Mouse (Mus musculus): ENCODE measurements around the gene Ralgps1. TPM values are rescaled to one million over a fixed set of nuclear protein-coding genes. Genes with fewer than 3 reads are reported as not detected.

Ralgps1 gene
- total and polyA plus RNA-seq, 3 experiments: 0.89 to 2.6 TPM; not detected in 1

GRCm38 (mm10) chr2:33177443-33178242, 193.6 kb downstream of the Ralgps1 start:
- Histone ChIP-seq H3K4me3 (ENCODE audit: control insufficient read depth in 1 of 2, insufficient read depth in 1 of 2, low read depth in 2 of 2, low read length in 2 of 2) (no peak overlapping the region), H3K27me3 (ENCODE audit: control insufficient read depth in 1 of 2, insufficient read depth in 2 of 2, low read length in 2 of 2) (no peaks in the 10 kb centered on the region), H3K36me3 (ENCODE audit: control insufficient read depth in 1 of 2, insufficient read depth in 2 of 2, low read length in 2 of 2) (no peaks in the 10 kb centered on the region), H3K4me1 (ENCODE audit: control insufficient read depth in 1 of 2, insufficient read depth in 2 of 2, low read length in 2 of 2) (no peaks in the 10 kb centered on the region), H3K27ac (ENCODE audit: control insufficient read depth, low read depth, low read length) (no peak overlapping the region), H3K79me2 (ENCODE audit: control insufficient read depth, insufficient read depth, low read length, poor library complexity) (no peaks in the 10 kb centered on the region), H3K9ac (ENCODE audit: control insufficient read depth, low read depth, low read length, poor library complexity, severe bottlenecking) (no peak overlapping the region), H3K9me3 (replicated peaks; ENCODE audit: insufficient read depth, low read length) (no peaks in the 10 kb centered on the region)
- DNase-seq (ENCODE audit: low read depth, low spot score): no peak
- no peak for TF ChIP-seq TBP (IDR thresholded peaks at IDR 0.05; ENCODE audit: low read depth, low read length)
- no peak for TF ChIP-seq ZKSCAN1 (IDR thresholded peaks at IDR 0.05; ENCODE audit: low read depth, low read length)
- TF ChIP-seq TAL1 (IDR thresholded peaks at IDR 0.05; ENCODE audit: low read length): no peak
- TF ChIP-seq EP300 (IDR thresholded peaks at IDR 0.05; ENCODE audit: low read depth in 1 of 2, low read length in 2 of 2): no peak
- no peak for TF ChIP-seq USF1 (IDR thresholded peaks at IDR 0.05; ENCODE audit: low read depth, low read length)
- TF ChIP-seq RCOR1 (IDR thresholded peaks at IDR 0.05; ENCODE audit: low read depth, low read length): no peak
- TF ChIP-seq ETS1 (IDR thresholded peaks at IDR 0.05; ENCODE audit: low read depth, low read length): no peak
- no peak for TF ChIP-seq SMC3 (IDR thresholded peaks at IDR 0.05; ENCODE audit: low read depth, low read length)
- TF ChIP-seq MYB (IDR thresholded peaks at IDR 0.05; ENCODE audit: low read depth, low read length): no peak
- no peak for TF ChIP-seq TCF12 (IDR thresholded peaks at IDR 0.05; ENCODE audit: low read depth, low read length)
- no peak for TF ChIP-seq MXI1 (IDR thresholded peaks at IDR 0.05; ENCODE audit: low read depth, low read length)
- no peak for TF ChIP-seq CHD1 (IDR thresholded peaks at IDR 0.05; ENCODE audit: low read depth, low read length)
- TF ChIP-seq GABPA (IDR thresholded peaks at IDR 0.05; ENCODE audit: low read depth, low read length): no peak
- no peak for TF ChIP-seq NRF1 (IDR thresholded peaks at IDR 0.05; ENCODE audit: insufficient read depth, low read depth, low read length, poor library complexity, severe bottlenecking)
- no peak for TF ChIP-seq MEF2A (IDR thresholded peaks at IDR 0.05; ENCODE audit: extremely low read depth, insufficient replicate concordance, low read depth, low read length, poor library complexity, severe bottlenecking)
- TF ChIP-seq GATA1 (IDR thresholded peaks at IDR 0.05; ENCODE audit: low read depth, low read length): no peak
- no peak for TF ChIP-seq USF2 (IDR thresholded peaks at IDR 0.05; ENCODE audit: borderline replicate concordance in 1 of 2, insufficient read depth in 1 of 2, low read depth in 1 of 2, low read length in 2 of 2)
- no peak for TF ChIP-seq SIN3A (IDR thresholded peaks at IDR 0.05; ENCODE audit: low read length)
- no peak for TF ChIP-seq POLR2AphosphoS2 (IDR thresholded peaks at IDR 0.05; ENCODE audit: low read length)

GRCm38 (mm10) chr2:33176921-33177320, 194.4 kb downstream of the Ralgps1 start:
- TF ChIP-seq RCOR1 (IDR thresholded peaks at IDR 0.05; ENCODE audit: low read depth, low read length): no peak
- no peak for TF ChIP-seq EP300 (IDR thresholded peaks at IDR 0.05; ENCODE audit: low read depth in 1 of 2, low read length in 2 of 2)
- TF ChIP-seq ZMIZ1 (IDR thresholded peaks at IDR 0.05; ENCODE audit: low read depth, low read length): no peak
- TF ChIP-seq MYB (IDR thresholded peaks at IDR 0.05; ENCODE audit: low read depth, low read length): no peak
- TF ChIP-seq USF2 (IDR thresholded peaks at IDR 0.05; ENCODE audit: borderline replicate concordance in 1 of 2, insufficient read depth in 1 of 2, low read depth in 1 of 2, low read length in 2 of 2): no peak
- TF ChIP-seq NELFE (IDR thresholded peaks at IDR 0.05; ENCODE audit: low read depth, low read length): no peak
- no peak for DNase-seq (ENCODE audit: low read depth, low spot score)
- no peaks in the 10 kb centered on the region for H3K27me3 ChIP-seq (ENCODE audit: control insufficient read depth in 1 of 2, insufficient read depth in 2 of 2, low read length in 2 of 2)
- H3K36me3 ChIP-seq (ENCODE audit: control insufficient read depth in 1 of 2, insufficient read depth in 2 of 2, low read length in 2 of 2): no peaks in the 10 kb centered on the region
- no peaks in the 10 kb centered on the region for H3K79me2 ChIP-seq (ENCODE audit: control insufficient read depth, insufficient read depth, low read length, poor library complexity)
- no peaks in the 10 kb centered on the region for H3K4me1 ChIP-seq (ENCODE audit: control insufficient read depth in 1 of 2, insufficient read depth in 2 of 2, low read length in 2 of 2)
- H3K27ac ChIP-seq (ENCODE audit: control insufficient read depth, low read depth, low read length): no peak overlapping the region
- no peaks in the 10 kb centered on the region for H3K9me3 ChIP-seq (replicated peaks; ENCODE audit: insufficient read depth, low read length)
- no peak overlapping the region for H3K4me3 ChIP-seq (ENCODE audit: control insufficient read depth in 1 of 2, insufficient read depth in 1 of 2, low read depth in 2 of 2, low read length in 2 of 2)
- no peak overlapping the region for H3K9ac ChIP-seq (ENCODE audit: control insufficient read depth, low read depth, low read length, poor library complexity, severe bottlenecking)

Data from MEL (cell line).